Mouse (Mus musculus) forebrain, embryonic 15.5 days (tissue): ENCODE data around the gene Kctd19. TPM values are rescaled to one million over a fixed set of nuclear protein-coding genes. Genes with fewer than 3 reads are reported as not detected.

Experiments
- ATAC-seq: fragments of 200-750 bp; cut with Nextera tagmentation; replicated peaks from 2 replicates; pipeline ENCODE4 v1.8.0; 2017; ENCODE audit warnings: mild to moderate bottlenecking, moderate TSS enrichment, moderate library complexity
- H3K27ac ChIP-seq: fragments of 300-500 bp; sonication (generic); replicated peaks from 2 replicates; pipeline ENCODE4 v1.5.1; 2015; ENCODE audit warnings: mild to moderate bottlenecking, inconsistent platforms
- H3K27me3 ChIP-seq: fragments of 300-500 bp; sonication (generic); 2 replicates; pipeline ENCODE4 v1.6.1; 2015; ENCODE audit warnings: inconsistent platforms
- H3K36me3 ChIP-seq: fragments of 300-500 bp; sonication (generic); 2 replicates; pipeline ENCODE4 v1.6.1; 2015; ENCODE audit warnings: mild to moderate bottlenecking, inconsistent platforms
- H3K4me1 ChIP-seq: fragments of 300-500 bp; sonication (generic); 2 replicates; pipeline ENCODE4 v1.6.1; 2015; ENCODE audit warnings: inconsistent platforms
- H3K4me2 ChIP-seq: fragments of 300-500 bp; sonication (generic); replicated peaks from 2 replicates; pipeline ENCODE4 v1.6.1; 2015; ENCODE audit warnings: mild to moderate bottlenecking, inconsistent platforms
- H3K4me3 ChIP-seq: fragments of 300-500 bp; sonication (generic); 2 replicates; pipeline ENCODE4 v1.5.1; 2015; ENCODE audit warnings: mild to moderate bottlenecking, inconsistent platforms
- H3K9ac ChIP-seq: fragments of 300-500 bp; sonication (generic); replicated peaks from 2 replicates; pipeline ENCODE4 v1.6.1; 2015; ENCODE audit warnings: mild to moderate bottlenecking, inconsistent platforms
- H3K9me3 ChIP-seq: fragments of 300-500 bp; sonication (generic); 2 replicates; pipeline ENCODE4 v1.6.1; 2016; ENCODE audit warnings: inconsistent platforms
- WGBS: fragments of 180-500 bp; shearing (Covaris S2); methylation state at CpG from one replicate; pipeline ENCODE4 v1.1.7; 2015; ENCODE audit warnings: mixed read lengths; 5-methylcytosine and 5-hydroxymethylcytosine counted together
- polyA plus RNA-seq: library from polyadenylated mRNA; unstranded; fragments of >200 nt; fragmentation: Nextera tagmentation; extraction: Ambion mirVana; gene quantifications from 2 replicates; pipeline ENCODE4 v1.2.1, GENCODE M21; 2015

Gene Kctd19
- polyA plus RNA-seq = 0.10 TPM in 1 of 2 replicates, not detected in the other

- Histone ChIP-seq H3K27ac (no peak within 1 kb of the TSS), H3K9ac (no peak within 1 kb of the TSS), H3K36me3 (no peaks in the 10 kb centered on the region), H3K4me3 (peak within 1 kb of the TSS; percentile 24), H3K9me3 (no peaks in the 10 kb centered on the region), H3K4me2 (peak within 1 kb of the TSS; percentile 41), H3K27me3 (peaks cover 11% of the 10 kb centered on the region), H3K4me1 (peaks cover 8% of the 10 kb centered on the region)
- 1% methylated on average over 34 of the region's 34 CpGs for WGBS
- peak; percentile 41; the same call in 1 of the 2 replicates for ATAC-seq
These were observed at the start of gene Kctd19, which contains the start of gene Lrrc36 for GRCm38 (mm10) chr8:105413391-105413790. TSS of gene Kctd19 (minus strand) at chr8:105413502. TSS of gene Lrrc36 (plus strand) at chr8:105413571.

DNA sequence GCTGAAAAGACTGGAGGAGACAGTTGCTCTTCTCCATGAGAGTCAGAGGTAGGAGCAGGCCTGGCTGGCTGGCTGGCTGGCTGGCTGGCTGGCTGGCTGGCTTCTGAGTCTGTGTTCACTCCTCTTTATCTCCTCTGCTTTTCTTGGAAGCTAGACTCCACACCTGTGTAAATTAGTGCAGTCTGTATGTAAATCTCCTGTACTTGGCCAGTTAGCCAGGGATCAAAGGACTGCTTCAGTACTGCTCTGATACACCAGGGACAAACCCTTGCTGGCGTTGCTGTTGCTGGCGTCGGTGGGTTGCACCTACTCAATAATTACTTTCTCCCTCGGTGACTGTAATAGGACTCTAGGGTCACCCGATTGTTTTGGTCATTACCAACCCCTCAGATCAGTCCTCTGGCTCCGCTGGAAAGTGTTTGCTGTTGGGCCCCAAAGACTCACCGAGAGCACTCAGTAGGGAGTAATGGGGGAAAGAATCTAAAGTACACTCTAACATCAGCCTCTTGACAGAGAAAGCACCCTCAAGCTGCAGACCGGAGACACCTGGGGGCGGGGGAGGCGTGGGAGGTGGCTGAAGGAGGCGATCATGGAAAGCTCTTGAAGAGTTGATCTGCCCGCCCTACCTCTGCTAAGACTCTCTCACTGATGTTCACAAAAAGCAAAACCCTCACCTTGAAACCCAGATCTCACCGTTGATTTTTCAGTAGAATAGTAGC is 47.9 kb upstream of the Kctd19 start:
- H3K4me1 ChIP-seq = peaks cover under 1% of the 10 kb centered on the region; the same call in 1 of the 2 replicates
- no peaks in the 10 kb centered on the region for H3K36me3 ChIP-seq
- no peak overlapping the region for H3K4me2 ChIP-seq
- no peak overlapping the region for H3K4me3 ChIP-seq
- H3K27ac ChIP-seq = no peak overlapping the region
- H3K27me3 ChIP-seq = no peaks in the 10 kb centered on the region
- no peak overlapping the region for H3K9ac ChIP-seq
- WGBS = 78% methylated on average over 13 of the region's 13 CpGs
- H3K9me3 ChIP-seq = no peaks in the 10 kb centered on the region
- no peak for ATAC-seq

GRCm38 (mm10) chr8:105455218-105455617 is 41.9 kb upstream of the Kctd19 start:
- Histone ChIP-seq H3K27me3 (no peaks in the 10 kb centered on the region), H3K4me1 (peaks cover 10% of the 10 kb centered on the region), H3K4me3 (no peak overlapping the region), H3K36me3 (no peaks in the 10 kb centered on the region), H3K4me2 (no peak overlapping the region), H3K9me3 (no peaks in the 10 kb centered on the region), H3K27ac (no peak overlapping the region), H3K9ac (no peak overlapping the region)
- ATAC-seq = no peak
- WGBS = 66% methylated on average over 10 of the region's 10 CpGs

GRCm38 (mm10) chr8:105454088-105454487 is 40.8 kb upstream of the Kctd19 start:
- Histone ChIP-seq H3K9ac (no peak overlapping the region), H3K27me3 (no peaks in the 10 kb centered on the region), H3K9me3 (no peaks in the 10 kb centered on the region), H3K4me2 (no peak overlapping the region), H3K27ac (no peak overlapping the region), H3K4me3 (no peak overlapping the region), H3K36me3 (no peaks in the 10 kb centered on the region), H3K4me1 (peaks cover 10% of the 10 kb centered on the region)
- no peak for ATAC-seq
- WGBS = 60% methylated on average over 5 of the region's 5 CpGs

DNA sequence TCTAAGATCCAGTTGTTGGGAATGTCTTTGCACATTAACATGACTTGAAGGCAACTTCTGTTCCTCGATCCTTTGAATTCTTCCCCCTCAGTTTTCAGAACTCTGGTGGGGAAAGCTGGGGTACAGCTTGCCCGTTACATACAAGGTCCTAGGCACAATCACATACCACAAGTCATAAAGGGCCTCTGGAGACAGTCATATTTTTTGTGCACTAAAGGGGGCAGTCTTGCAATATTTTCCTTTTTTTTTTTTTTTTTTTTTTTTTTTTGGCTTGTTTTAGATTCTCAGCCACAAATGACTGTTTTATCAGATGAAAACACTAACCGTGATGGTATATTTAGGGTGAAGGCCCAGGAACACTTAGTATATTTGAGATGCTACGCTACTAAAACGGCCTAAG is 40.0 kb upstream of the Kctd19 start:
- WGBS = 80% methylated on average over 5 of the region's 5 CpGs
- Histone ChIP-seq H3K4me3 (no peak overlapping the region), H3K4me1 (peaks cover 10% of the 10 kb centered on the region), H3K9ac (no peak overlapping the region), H3K27ac (no peak overlapping the region), H3K27me3 (no peaks in the 10 kb centered on the region), H3K9me3 (no peaks in the 10 kb centered on the region), H3K36me3 (no peaks in the 10 kb centered on the region), H3K4me2 (no peak overlapping the region)
- ATAC-seq = no peak

GRCm38 (mm10) chr8:105451903-105452603 is 38.8 kb upstream of the Kctd19 start:
- H3K27ac ChIP-seq = no peak overlapping the region
- no peaks in the 10 kb centered on the region for H3K36me3 ChIP-seq
- H3K4me1 ChIP-seq = peaks cover 10% of the 10 kb centered on the region
- H3K4me2 ChIP-seq = no peak overlapping the region
- no peak overlapping the region for H3K9ac ChIP-seq
- no peak overlapping the region for H3K4me3 ChIP-seq
- H3K9me3 ChIP-seq = no peaks in the 10 kb centered on the region
- no peaks in the 10 kb centered on the region for H3K27me3 ChIP-seq
- ATAC-seq = no peak
- 42% methylated on average over 15 of the region's 15 CpGs for WGBS

DNA sequence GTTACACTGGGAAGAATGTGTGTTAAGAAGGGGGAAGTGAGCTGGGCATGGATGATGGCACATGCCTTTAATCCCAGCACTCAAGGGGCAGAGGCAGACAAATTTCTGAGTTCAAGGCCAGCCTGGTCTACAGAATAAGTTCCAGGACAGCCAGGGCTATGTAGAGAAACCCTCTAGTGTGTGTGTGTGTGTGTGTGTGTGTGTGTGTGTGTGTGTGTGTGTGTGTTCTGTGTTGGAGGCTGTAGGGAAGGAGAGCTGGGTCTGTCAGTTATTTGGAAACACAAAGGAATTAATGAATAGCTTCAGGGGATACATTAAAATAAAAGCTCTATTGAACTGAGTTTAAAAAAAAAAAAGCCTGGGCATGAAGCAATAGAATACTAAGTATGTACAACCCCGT is 37.7 kb upstream of the Kctd19 start:
- Histone ChIP-seq H3K9me3 (no peaks in the 10 kb centered on the region), H3K27ac (no peak overlapping the region), H3K4me1 (peaks cover 13% of the 10 kb centered on the region), H3K4me2 (no peak overlapping the region), H3K36me3 (no peaks in the 10 kb centered on the region), H3K4me3 (no peak overlapping the region), H3K27me3 (no peaks in the 10 kb centered on the region), H3K9ac (no peak overlapping the region)
- WGBS = 6% methylated on average over 1 of the region's 1 CpGs
- no peak for ATAC-seq

DNA sequence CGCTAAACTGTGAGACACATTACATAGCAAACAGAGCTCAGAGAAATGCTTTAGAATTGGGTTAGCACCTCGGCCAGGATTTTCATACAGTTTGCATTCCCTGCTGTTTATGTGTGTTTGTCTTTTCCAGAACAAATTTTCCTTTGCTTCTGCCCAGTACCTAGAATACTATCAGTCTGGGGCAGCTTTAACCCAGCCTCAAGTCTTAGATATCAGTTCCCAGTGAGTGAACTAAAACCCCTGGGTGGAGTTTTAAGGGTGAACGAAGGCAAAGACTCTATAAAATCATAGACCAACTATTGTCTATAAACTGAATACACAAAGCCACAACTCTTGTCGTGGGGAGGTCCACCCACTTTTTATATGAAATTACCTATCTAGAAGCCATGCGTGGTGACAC is 35.3 kb upstream of the Kctd19 start:
- H3K4me3 ChIP-seq = no peak overlapping the region
- H3K4me1 ChIP-seq = peaks cover 22% of the 10 kb centered on the region
- no peak overlapping the region for H3K9ac ChIP-seq
- no peak overlapping the region for H3K4me2 ChIP-seq
- H3K36me3 ChIP-seq = no peaks in the 10 kb centered on the region
- no peak overlapping the region for H3K27ac ChIP-seq
- ATAC-seq = no peak
- no peaks in the 10 kb centered on the region for H3K27me3 ChIP-seq
- 88% methylated on average over 5 of the region's 5 CpGs for WGBS
- no peaks in the 10 kb centered on the region for H3K9me3 ChIP-seq

- Histone ChIP-seq H3K36me3 (no peaks in the 10 kb centered on the region), H3K27ac (no peak overlapping the region), H3K27me3 (no peaks in the 10 kb centered on the region), H3K9me3 (no peaks in the 10 kb centered on the region), H3K4me2 (no peak overlapping the region), H3K9ac (no peak overlapping the region), H3K4me3 (no peak overlapping the region), H3K4me1 (peaks cover 22% of the 10 kb centered on the region)
- no peak for ATAC-seq
- 96% methylated on average over 3 of the region's 3 CpGs for WGBS
These were observed 34.9 kb upstream of the Kctd19 start for GRCm38 (mm10) chr8:105448188-105448587.

DNA sequence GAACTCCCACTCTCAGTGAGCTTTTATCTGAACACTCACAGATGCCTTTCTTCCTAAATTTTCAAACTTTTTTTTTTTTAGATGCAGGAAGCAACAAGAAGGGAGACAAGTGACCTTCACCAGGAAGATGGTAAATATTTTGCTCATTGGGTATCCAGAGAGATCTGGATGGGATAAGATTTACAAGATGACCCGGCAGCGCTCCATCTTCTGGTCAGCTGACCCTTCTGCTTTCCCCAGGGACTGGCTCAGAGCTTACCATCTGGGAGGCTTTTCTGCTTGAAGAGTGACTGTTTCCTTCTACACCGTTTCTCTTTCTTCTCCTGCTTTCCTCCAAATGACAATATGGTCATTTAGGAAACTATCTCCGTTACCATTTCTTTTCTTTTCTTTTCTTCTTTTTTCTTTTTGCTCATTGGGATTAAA is 32.8 kb upstream of the Kctd19 start:
- no peaks in the 10 kb centered on the region for H3K9me3 ChIP-seq
- H3K4me1 ChIP-seq = peaks cover 12% of the 10 kb centered on the region
- H3K36me3 ChIP-seq = no peaks in the 10 kb centered on the region
- no peak for ATAC-seq
- H3K27me3 ChIP-seq = no peaks in the 10 kb centered on the region
- no peak overlapping the region for H3K4me3 ChIP-seq
- no peak overlapping the region for H3K9ac ChIP-seq
- WGBS = 11% methylated on average over 4 of the region's 4 CpGs
- peak overlapping the region; percentile 42 for H3K27ac ChIP-seq
- H3K4me2 ChIP-seq = 0 out of 2 replicates have a peak overlapping the region, but pooled peaks have one; percentile 8

GRCm38 (mm10) chr8:105445296-105446126 is 32.2 kb upstream of the Kctd19 start:
- ATAC-seq = peak; percentile 73
- Histone ChIP-seq H3K27me3 (no peaks in the 10 kb centered on the region), H3K4me3 (no peak overlapping the region), H3K9me3 (no peaks in the 10 kb centered on the region), H3K4me2 (0 out of 2 replicates have a peak overlapping the region, but pooled peaks have one; percentile 8), H3K36me3 (no peaks in the 10 kb centered on the region), H3K27ac (peak overlapping the region; percentile 42), H3K4me1 (peaks cover 12% of the 10 kb centered on the region), H3K9ac (no peak overlapping the region)
- WGBS = 14% methylated on average over 11 of the region's 11 CpGs

DNA sequence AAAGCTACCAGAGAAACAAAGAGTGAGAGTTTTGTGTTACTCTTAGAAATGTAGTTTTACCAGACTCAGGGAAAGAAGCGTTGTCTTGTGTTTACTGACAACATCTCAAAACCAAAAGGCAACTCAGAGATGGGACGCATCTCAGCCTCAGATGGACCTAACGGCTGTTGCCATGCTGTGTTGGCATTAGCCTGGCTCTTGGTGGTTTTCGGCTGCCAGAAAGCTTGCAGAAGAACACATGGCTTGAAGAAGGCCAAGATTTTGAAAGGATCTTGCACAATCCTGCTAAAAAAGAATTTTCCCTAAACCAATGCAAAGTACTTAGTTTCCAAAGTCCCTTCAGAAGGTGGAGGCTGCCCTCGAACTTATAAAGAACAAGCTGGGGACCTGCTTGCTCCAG is 29.4 kb upstream of the Kctd19 start:
- no peak overlapping the region for H3K27ac ChIP-seq
- H3K9ac ChIP-seq = no peak overlapping the region
- no peaks in the 10 kb centered on the region for H3K27me3 ChIP-seq
- H3K4me3 ChIP-seq = no peak overlapping the region
- H3K36me3 ChIP-seq = no peaks in the 10 kb centered on the region
- no peak overlapping the region for H3K4me2 ChIP-seq
- 84% methylated on average over 5 of the region's 5 CpGs for WGBS
- ATAC-seq = no peak
- H3K4me1 ChIP-seq = peaks cover 12% of the 10 kb centered on the region
- H3K9me3 ChIP-seq = no peaks in the 10 kb centered on the region
